Mouse (Mus musculus): ENCODE measurements around the gene Akirin1. TPM values are rescaled to one million over a fixed set of nuclear protein-coding genes. Genes with fewer than 3 reads are reported as not detected.
A peak's percentile ranks its signal among the peaks of the same experiment; 100 is the strongest.

Gene Akirin1
- polyA plus RNA-seq (2012; rRNA removed), result 11.1 and 15.6 TPM in 2 replicates
- 24.5 and 25.5 TPM in 2 replicates for polyA plus RNA-seq (2014; fragmentation: Nextera tagmentation; extraction: Ambion mirVana)

- peak within 1 kb of the TSS; percentile 31 for H3K27ac ChIP-seq
- no peaks in the 10 kb centered on the region; the same call in 1 of the 2 replicates for H3K27me3 ChIP-seq (ENCODE audit: control insufficient read depth, insufficient read depth, low read length)
- H3K4me1 ChIP-seq (replicated peaks; ENCODE audit: control insufficient read depth in 2 of 2, insufficient read depth in 2 of 2, low read length in 1 of 2), result peaks cover 0 to 11% of the 10 kb centered on the region in 2 experiments; a peak in 3 of 4 replicates
- TF ChIP-seq EP300 (IDR thresholded peaks at IDR 0.05; ENCODE audit: low read depth) (no peak), CTCF (IDR thresholded peaks at IDR 0.05; ENCODE audit: low read depth) (peak; percentile 62)
- peak within 1 kb of the TSS; percentile 88 for H3K4me2 ChIP-seq (ENCODE audit: low read depth)
- peak; percentile 85 to 89 (median 86) for DNase-seq (ENCODE audit: low read depth in 3 of 3, low spot score in 3 of 3)
- peak within 1 kb of the TSS; percentile 69 to 81 for H3K4me3 ChIP-seq (ENCODE audit: insufficient read depth in 1 of 2, low read depth in 2 of 2, low read length in 2 of 2)
- peak within 1 kb of the TSS; percentile 75 for H3K9ac ChIP-seq (replicated peaks)
- peak; percentile 95 for ATAC-seq (ENCODE audit: insufficient read depth)
- under 1% methylated on average over 40 of the region's 46 CpGs for WGBS (ENCODE audit: insufficient replicate concordance)
- H3K36me3 ChIP-seq (replicated peaks; ENCODE audit: control insufficient read depth, insufficient read depth, low read depth), result no peaks in the 10 kb centered on the region
- no peaks in the 10 kb centered on the region for H3K9me3 ChIP-seq (ENCODE audit: control insufficient read depth, low read length)
Observed at GRCm38 (mm10) chr4:123750152-123750651, at the start of gene Akirin1. Gene Akirin1 (minus strand): TSS chr4:123750345.

- H3K36me3 ChIP-seq (replicated peaks; ENCODE audit: control insufficient read depth, insufficient read depth, low read depth), result no peaks in the 10 kb centered on the region
- 55% methylated on average over 7 of the region's 7 CpGs for WGBS (ENCODE audit: insufficient replicate concordance)
- H3K27me3 ChIP-seq (ENCODE audit: control insufficient read depth, insufficient read depth, low read length), result no peaks in the 10 kb centered on the region
- DNase-seq (ENCODE audit: low read depth in 3 of 3, low spot score in 3 of 3) (no peak), ATAC-seq (ENCODE audit: insufficient read depth) (no peak)
- no peak overlapping the region for H3K4me3 ChIP-seq (ENCODE audit: insufficient read depth in 1 of 2, low read depth in 2 of 2, low read length in 2 of 2)
- H3K9me3 ChIP-seq (ENCODE audit: control insufficient read depth, low read length), result no peaks in the 10 kb centered on the region
- H3K4me1 ChIP-seq (replicated peaks; ENCODE audit: control insufficient read depth in 2 of 2, insufficient read depth in 2 of 2, low read length in 1 of 2), result no peaks in the 10 kb centered on the region
- no peak overlapping the region for H3K9ac ChIP-seq (replicated peaks)
- no peak overlapping the region for H3K4me2 ChIP-seq (ENCODE audit: low read depth)
- TF ChIP-seq EP300 (IDR thresholded peaks at IDR 0.05; ENCODE audit: low read depth) (no peak), CTCF (IDR thresholded peaks at IDR 0.05; ENCODE audit: low read depth) (no peak)
- H3K27ac ChIP-seq, result no peak overlapping the region
Observed at GRCm38 (mm10) chr4:123797856-123798255, 47.7 kb upstream of the Akirin1 start.

GRCm38 (mm10) chr4:123797403-123797802 lies 47.3 kb upstream of the Akirin1 start:
- no peak for DNase-seq (ENCODE audit: low read depth in 3 of 3, low spot score in 3 of 3)
- Histone ChIP-seq H3K27ac (no peak overlapping the region), H3K27me3 (ENCODE audit: control insufficient read depth, insufficient read depth, low read length) (no peaks in the 10 kb centered on the region), H3K9me3 (ENCODE audit: control insufficient read depth, low read length) (no peaks in the 10 kb centered on the region), H3K4me2 (ENCODE audit: low read depth) (no peak overlapping the region), H3K4me3 (ENCODE audit: insufficient read depth in 1 of 2, low read depth in 2 of 2, low read length in 2 of 2) (no peak overlapping the region), H3K4me1 (replicated peaks; ENCODE audit: control insufficient read depth in 2 of 2, insufficient read depth in 2 of 2, low read length in 1 of 2) (no peaks in the 10 kb centered on the region), H3K36me3 (replicated peaks; ENCODE audit: control insufficient read depth, insufficient read depth, low read depth) (no peaks in the 10 kb centered on the region), H3K9ac (replicated peaks) (no peak overlapping the region)
- 66% methylated on average over 3 of the region's 3 CpGs for WGBS (ENCODE audit: insufficient replicate concordance)
- TF ChIP-seq CTCF (IDR thresholded peaks at IDR 0.05; ENCODE audit: low read depth) (no peak), EP300 (IDR thresholded peaks at IDR 0.05; ENCODE audit: low read depth) (no peak)
- no peak for ATAC-seq (ENCODE audit: insufficient read depth)

- no peaks in the 10 kb centered on the region for H3K27me3 ChIP-seq (ENCODE audit: control insufficient read depth, insufficient read depth, low read length)
Observed at GRCm38 (mm10) chr4:123795057-123795456, 44.9 kb upstream of the Akirin1 start.

GRCm38 (mm10) chr4:123793136-123793535 lies 43.0 kb upstream of the Akirin1 start:
- Histone ChIP-seq H3K9ac (replicated peaks) (no peak overlapping the region), H3K27me3 (ENCODE audit: control insufficient read depth, insufficient read depth, low read length) (no peaks in the 10 kb centered on the region), H3K27ac (no peak overlapping the region), H3K9me3 (ENCODE audit: control insufficient read depth, low read length) (no peaks in the 10 kb centered on the region), H3K36me3 (replicated peaks; ENCODE audit: control insufficient read depth, insufficient read depth, low read depth) (no peaks in the 10 kb centered on the region), H3K4me3 (ENCODE audit: insufficient read depth in 1 of 2, low read depth in 2 of 2, low read length in 2 of 2) (no peak overlapping the region), H3K4me1 (replicated peaks; ENCODE audit: control insufficient read depth in 2 of 2, insufficient read depth in 2 of 2, low read length in 1 of 2) (0 out of 4 replicates have a peak, but pooled peaks cover 0 to 1% of the 10 kb centered on the region in 2 experiments), H3K4me2 (ENCODE audit: low read depth) (no peak overlapping the region)
- ATAC-seq (ENCODE audit: insufficient read depth), result no peak
- 75% methylated on average over 6 of the region's 6 CpGs for WGBS (ENCODE audit: insufficient replicate concordance)
- no peak for DNase-seq (ENCODE audit: low read depth in 3 of 3, low spot score in 3 of 3)
- TF ChIP-seq EP300 (IDR thresholded peaks at IDR 0.05; ENCODE audit: low read depth) (no peak), CTCF (IDR thresholded peaks at IDR 0.05; ENCODE audit: low read depth) (no peak)

More at GRCm38 (mm10) chr4:123795057-123795456, 44.9 kb upstream of the Akirin1 start:
- H3K9me3 ChIP-seq (ENCODE audit: control insufficient read depth, low read length), result no peaks in the 10 kb centered on the region
- WGBS (ENCODE audit: insufficient replicate concordance), result 46% methylated on average over 2 of the region's 2 CpGs
- H3K9ac ChIP-seq (replicated peaks), result no peak overlapping the region
- DNase-seq (ENCODE audit: low read depth in 3 of 3, low spot score in 3 of 3), result no peak
- TF ChIP-seq CTCF (IDR thresholded peaks at IDR 0.05; ENCODE audit: low read depth), result no peak
- TF ChIP-seq EP300 (IDR thresholded peaks at IDR 0.05; ENCODE audit: low read depth), result no peak
- H3K27ac ChIP-seq, result no peak overlapping the region
- H3K4me2 ChIP-seq (ENCODE audit: low read depth), result no peak overlapping the region
- H3K36me3 ChIP-seq (replicated peaks; ENCODE audit: control insufficient read depth, insufficient read depth, low read depth), result no peaks in the 10 kb centered on the region
- H3K4me3 ChIP-seq (ENCODE audit: insufficient read depth in 1 of 2, low read depth in 2 of 2, low read length in 2 of 2), result no peak overlapping the region
- ATAC-seq (ENCODE audit: insufficient read depth), result no peak
- H3K4me1 ChIP-seq (replicated peaks; ENCODE audit: control insufficient read depth in 2 of 2, insufficient read depth in 2 of 2, low read length in 1 of 2), result 0 out of 4 replicates have a peak, but pooled peaks cover 0 to 1% of the 10 kb centered on the region in 2 experiments
